Mouse (Mus musculus) layer of hippocampus, adult 6 months (tissue): Measurements from ENCODE around the gene Col6a6. TPM values are rescaled to one million over a fixed set of nuclear protein-coding genes. Genes with fewer than 3 reads are reported as not detected.

ENCODE experiments used
- long read RNA-seq, 2 experiments: library from polyadenylated mRNA; unstranded; transcript quantifications; one replicate each; pipeline ENCODE4 v2.0.0; 2019 to 2020
- polyA plus RNA-seq: library from polyadenylated mRNA; unstranded; fragments of <200 nt; fragmentation: Nextera tagmentation; gene quantifications from 2 replicates; pipeline ENCODE4 v1.2.3, GENCODE M21; 2021

The Col6a6 gene
- polyA plus RNA-seq, result 0.01 and 0.03 TPM in 2 replicates
- long read RNA-seq, experiment 1, result 0 reads
- long read RNA-seq, experiment 2, result 0 reads

GRCm38 (mm10) chr9:105827791-105828385 lies at the start of gene Col6a6:
TSS of gene Col6a6 (minus strand) at chr9:105828160.

GRCm38 (mm10) chr9:105642460-105643371 lies 185.2 kb downstream of the Col6a6 start, which contains the start of gene Pik3r4:
TSS of gene Pik3r4 (plus strand) at chr9:105642978.

Other genes with a start within 250 kb of the Col6a6 start
- gene Pik3r4, start 185.2 kb downstream of the Col6a6 start, polyA plus RNA-seq, result 19.0 and 19.7 TPM in 2 replicates
- gene Col6a5, start 132.5 kb upstream of the Col6a6 start, polyA plus RNA-seq, result 0.01 and 0.08 TPM in 2 replicates